Mouse (Mus musculus) CH12.LX (cell line): ENCODE measurements around the gene Gm45713. TPM values are rescaled to one million over a fixed set of nuclear protein-coding genes. Genes with fewer than 3 reads are reported as not detected.

Source experiments
- DNase-seq: peaks from one replicate; pipeline ENCODE4 v3.0.0-alpha.2; 2013; ENCODE audit errors: extremely low read depth
- H3K27ac ChIP-seq: 2 replicates; pipeline ENCODE4 v1.5.1; 2012; ENCODE audit warnings: low read depth, mild to moderate bottlenecking, control low read depth, moderate library complexity; ENCODE audit not compliant: insufficient read depth
- H3K27me3 ChIP-seq: replicated peaks from 2 replicates; pipeline ENCODE3; 2012; ENCODE audit warnings: inconsistent platforms
- H3K36me3 ChIP-seq, 2 experiments: replicated peaks in 1 of 2; 2 replicates each; pipeline versions ENCODE3 to v1.6.1; 2012; ENCODE audit warnings: inconsistent platforms in 1 of 2, low read length in 1 of 2, mild to moderate bottlenecking in 1 of 2, mixed read lengths in 1 of 2, moderate library complexity in 1 of 2; ENCODE audit not compliant: control insufficient read depth in 1 of 2, insufficient read depth in 1 of 2
- H3K4me1 ChIP-seq, 2 experiments: 2 replicates each; pipeline ENCODE4 v1.6.1; 2012; ENCODE audit warnings: inconsistent platforms in 1 of 2, moderate library complexity in 1 of 2; ENCODE audit not compliant: insufficient read depth in 2 of 2, control insufficient read depth in 1 of 2
- H3K4me2 ChIP-seq: 2 replicates; pipeline ENCODE4 v1.6.1; 2012; ENCODE audit warnings: low read depth, mild to moderate bottlenecking, control low read depth; ENCODE audit not compliant: poor library complexity, insufficient read depth, severe bottlenecking
- H3K4me3 ChIP-seq, 3 experiments: fragments of 150-350 bp in 1 of 3; sonication (generic) in 1 of 3; replicated peaks in 1 of 3; 2 replicates each; pipeline versions ENCODE3 to v1.5.1; 2011 to 2012; ENCODE audit warnings: low read depth in 2 of 3, low read length in 2 of 3, mild to moderate bottlenecking in 2 of 3, moderate library complexity in 2 of 3, control low read depth in 1 of 3, improper control_type of control experiment in 1 of 3, inconsistent platforms in 1 of 3, mixed read lengths in 1 of 3; ENCODE audit not compliant: poor library complexity in 1 of 3
- H3K79me2 ChIP-seq: replicated peaks from 2 replicates; pipeline ENCODE4 v1.6.1; 2012; ENCODE audit warnings: mild to moderate bottlenecking, moderate library complexity; ENCODE audit not compliant: control insufficient read depth, poor library complexity, insufficient read depth, severe bottlenecking; ENCODE audit errors: extremely low read depth
- H3K9ac ChIP-seq: 2 replicates; pipeline ENCODE4 v1.6.1; 2012; ENCODE audit warnings: low read depth, mild to moderate bottlenecking, control low read depth, moderate library complexity; ENCODE audit not compliant: insufficient read depth
- H3K9me3 ChIP-seq: replicated peaks from 2 replicates; pipeline ENCODE3; 2012; ENCODE audit warnings: low read length, inconsistent platforms, mixed read lengths
- BHLHE40 ChIP-seq: IDR thresholded peaks from 2 replicates; pipeline ENCODE4 v1.6.1; 2011; ENCODE audit warnings: mild to moderate bottlenecking, low read depth, low read length, improper control_type of control experiment
- HCFC1 ChIP-seq: IDR thresholded peaks from 2 replicates; pipeline ENCODE4 v1.6.1; 2012; ENCODE audit warnings: low read depth, mild to moderate bottlenecking, inconsistent platforms, low read length, improper control_type of control experiment
- JUN ChIP-seq: IDR thresholded peaks from 2 replicates; pipeline ENCODE4 v1.6.1; 2011; ENCODE audit warnings: low read depth, mild to moderate bottlenecking, low read length, improper control_type of control experiment, moderate library complexity; ENCODE audit not compliant: insufficient read depth
- KAT2A ChIP-seq: IDR thresholded peaks from 2 replicates; pipeline ENCODE4 v1.6.1; 2012; ENCODE audit warnings: low read length, improper control_type of control experiment, inconsistent platforms; ENCODE audit not compliant: insufficient replicate concordance
- MAZ ChIP-seq: IDR thresholded peaks from 2 replicates; pipeline ENCODE4 v1.6.1; 2012; ENCODE audit warnings: low read depth, mild to moderate bottlenecking, inconsistent platforms, low read length, improper control_type of control experiment, moderate library complexity
- MXI1 ChIP-seq: IDR thresholded peaks from 2 replicates; pipeline ENCODE4 v1.6.1; 2011; ENCODE audit warnings: mild to moderate bottlenecking, low read depth, low read length, improper control_type of control experiment
- MYC ChIP-seq: IDR thresholded peaks from 2 replicates; pipeline ENCODE4 v1.6.1; 2011; ENCODE audit warnings: low read depth, mild to moderate bottlenecking, improper control_type of control experiment, low read length
- PAX5 ChIP-seq: IDR thresholded peaks from 2 replicates; pipeline ENCODE4 v1.6.1; 2012; ENCODE audit warnings: low read length, inconsistent platforms, mixed read lengths
- POLR2AphosphoS2 ChIP-seq: IDR thresholded peaks from 2 replicates; pipeline ENCODE4 v1.6.1; 2011; ENCODE audit warnings: low read depth, low read length, improper control_type of control experiment
- RCOR1 ChIP-seq: conservative IDR thresholded peaks from 2 replicates; pipeline ENCODE4 v1.6.1; 2012; ENCODE audit warnings: low read depth, mild to moderate bottlenecking, inconsistent platforms, low read length, improper control_type of control experiment
- SIN3A ChIP-seq: IDR thresholded peaks from 2 replicates; pipeline ENCODE4 v1.6.1; 2012; ENCODE audit warnings: low read length, improper control_type of control experiment, inconsistent platforms
- TCF12 ChIP-seq: IDR thresholded peaks from 2 replicates; pipeline ENCODE4 v1.6.1; 2014; ENCODE audit warnings: low read depth, mild to moderate bottlenecking, inconsistent platforms, low read length, improper control_type of control experiment
- ZMIZ1 ChIP-seq: IDR thresholded peaks from 2 replicates; pipeline ENCODE4 v1.6.1; 2012; ENCODE audit warnings: low read depth, mild to moderate bottlenecking, inconsistent platforms, low read length, improper control_type of control experiment
- ZNF384 ChIP-seq: IDR thresholded peaks from 2 replicates; pipeline ENCODE4 v1.6.1; 2012; ENCODE audit warnings: low read depth, low read length, improper control_type of control experiment, inconsistent platforms
- dilution Hi-C: fragments of 300-500 bp; cut with MboI; formaldehyde crosslinking; loops from 2 replicates; pipeline ENCODE4 v1.14.3; 2020; ENCODE audit warnings: low sequenced_read_pairs; ENCODE audit not compliant: extremely low pct_unique_long_range_greater_than_20kb, extremely low pct_ligation_motif_present
- in situ Hi-C: fragments of 300-500 bp; cut with MboI; formaldehyde crosslinking; loops from 3 replicates; pipeline ENCODE4 v1.14.3; 2019; ENCODE audit warnings: low sequenced_read_pairs, low pct_ligation_motif_present, low pct_unique_long_range_greater_than_20kb, mixed read lengths
- polyA plus RNA-seq: library from polyadenylated mRNA; unstranded; fragments of >175 nt; gene quantifications from 2 replicates; pipeline ENCODE4 v1.2.1, GENCODE M21; 2012; ENCODE audit warnings: low read depth; ENCODE audit not compliant: insufficient read length
- total RNA-seq, 2 experiments: library from RNA; depleted of rRNA; stranded (reverse); fragments of 300-350 nt in 1 of 2; fragments of >200 nt in 1 of 2; gene quantifications; 2 replicates each; pipeline ENCODE4 v1.2.3; 2012 to 2014

Gene Gm45713
- total and polyA plus RNA-seq, 3 experiments, result 2.2 TPM; not detected in 2

DNA sequence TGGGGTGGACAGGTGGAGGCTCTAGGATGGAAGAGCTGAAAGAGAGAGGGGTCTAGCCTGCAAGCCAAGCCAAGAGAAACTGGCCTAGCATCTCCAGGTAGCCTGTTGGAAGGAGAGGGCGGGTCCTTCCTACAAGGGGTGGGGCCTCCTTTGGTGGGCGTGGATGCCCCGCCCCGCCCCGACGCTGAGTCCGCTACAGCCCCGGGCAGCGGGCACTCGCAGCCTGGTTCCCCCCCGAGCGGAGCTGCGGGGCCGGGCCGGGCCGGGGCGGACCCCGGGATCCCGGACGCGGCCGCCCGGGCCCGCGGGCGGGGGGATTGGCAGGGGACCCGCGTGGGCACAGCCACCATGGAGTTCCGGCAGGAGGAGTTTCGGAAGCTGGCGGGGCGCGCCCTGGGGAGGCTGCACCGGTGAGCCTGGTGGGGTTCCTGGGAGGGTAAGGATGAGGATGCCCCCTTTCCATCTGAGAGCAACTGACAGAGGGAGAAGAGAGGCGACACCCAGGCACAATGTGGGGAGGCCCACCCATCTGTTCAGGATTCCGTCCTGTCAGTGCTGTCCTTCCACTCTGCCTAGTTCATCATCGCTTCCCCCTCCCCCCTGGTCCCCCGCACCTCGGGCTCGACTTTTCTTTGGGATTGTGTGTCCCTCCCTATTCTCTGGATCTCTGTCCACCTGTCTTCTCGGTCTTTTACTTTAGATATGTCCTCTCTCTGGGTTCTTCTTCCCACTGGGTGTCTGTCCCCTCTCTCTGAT, 27.9 kb upstream of the Gm45713 start, which contains the start of gene Slc17a7:
TSS of gene Slc17a7 (plus strand) at position 215 of the 756 bp plus-strand sequence.
- Histone ChIP-seq H3K9ac (no peak within 1 kb of the TSS), H3K4me3 (no peak within 1 kb of the TSS), H3K36me3 (peaks cover 0 to 22% of the 10 kb centered on the region in 2 experiments), H3K9me3 (peaks cover 7% of the 10 kb centered on the region), H3K79me2 (no peaks in the 10 kb centered on the region), H3K27ac (no peak within 1 kb of the TSS), H3K27me3 (peaks cover 60% of the 10 kb centered on the region), H3K4me2 (peak within 1 kb of the TSS; percentile 47; the same call in 1 of the 2 replicates), H3K4me1 (peaks cover 0 to 11% of the 10 kb centered on the region in 2 experiments; a peak in 3 of 4 replicates)
- dilution Hi-C loops, result no loop called here
- DNase-seq, result no peak
- TF ChIP-seq TCF12 (no peak), ZNF384 (no peak), RCOR1 (no peak)
- in situ Hi-C loops, result loop anchor here (10.0 kb wide), 1 partner anchor 141 kb away; no protein-coding TSS in a partner anchor

DNA sequence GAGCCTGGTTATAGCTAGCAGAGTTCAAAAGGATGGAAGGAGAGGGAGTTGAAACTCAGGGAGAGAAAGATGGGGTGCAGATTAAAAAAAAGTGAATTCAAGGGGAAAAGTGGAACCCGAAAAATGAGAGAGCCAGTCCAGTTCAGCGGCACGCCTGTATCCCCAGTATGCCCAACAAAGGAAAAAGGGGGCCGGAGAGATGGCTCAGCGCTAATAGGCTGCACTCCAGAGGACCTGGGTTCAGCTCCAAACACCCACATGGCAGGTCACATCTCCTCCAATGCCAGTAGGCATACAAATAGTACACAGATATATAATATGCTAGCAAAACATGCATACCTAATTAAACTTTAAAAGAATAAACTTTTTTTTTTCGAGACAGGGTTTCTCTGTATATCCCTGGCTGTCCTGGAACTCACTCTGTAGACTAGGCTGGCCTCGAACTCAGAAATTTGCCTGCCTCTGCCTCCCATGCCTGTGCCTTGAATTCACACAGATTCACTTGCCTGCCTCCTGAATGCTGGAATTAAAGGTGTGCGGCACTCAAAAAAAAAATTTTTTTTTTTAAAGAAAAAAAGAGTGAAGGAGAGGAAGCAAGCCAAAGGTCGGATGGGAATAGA, 27.1 kb upstream of the Gm45713 start:
- dilution Hi-C loops, result no loop called here
- Histone ChIP-seq H3K79me2 (no peaks in the 10 kb centered on the region), H3K36me3 (peaks cover 0 to 30% of the 10 kb centered on the region in 2 experiments), H3K4me2 (no peak overlapping the region), H3K27me3 (peaks cover 52% of the 10 kb centered on the region), H3K27ac (no peak overlapping the region), H3K4me3 (no peak overlapping the region), H3K4me1 (peaks cover 0 to 11% of the 10 kb centered on the region in 2 experiments; a peak in 3 of 4 replicates), H3K9ac (no peak overlapping the region), H3K9me3 (no peaks in the 10 kb centered on the region)
- no peak for TF ChIP-seq JUN
- TF ChIP-seq POLR2AphosphoS2, result no peak
- no peak for TF ChIP-seq MAZ
- TF ChIP-seq ZMIZ1, result no peak
- no peak for TF ChIP-seq MXI1
- no peak for TF ChIP-seq KAT2A
- no peak for TF ChIP-seq HCFC1
- no peak for TF ChIP-seq TCF12
- no peak for TF ChIP-seq PAX5
- TF ChIP-seq SIN3A, result no peak
- no peak for TF ChIP-seq MYC
- TF ChIP-seq BHLHE40, result no peak
- no peak for DNase-seq
- in situ Hi-C loops, result loop anchor here (10.0 kb wide), 1 partner anchor 142 kb away; no protein-coding TSS in a partner anchor
